Mouse (Mus musculus) brown adipose tissue, adult 24 weeks (tissue): ENCODE measurements around the gene Foxp1. TPM values are rescaled to one million over a fixed set of nuclear protein-coding genes. Genes with fewer than 3 reads are reported as not detected.

Source experiments
- H3K27ac ChIP-seq: fragments of 200-500 bp; replicated peaks from 2 replicates; pipeline ENCODE4 v1.5.1; 2012; ENCODE audit warnings: low read depth, mild to moderate bottlenecking, low read length
- H3K4me1 ChIP-seq: fragments of 200-500 bp; 2 replicates; pipeline ENCODE4 v1.6.1; 2012; ENCODE audit warnings: low read length, mixed read lengths; ENCODE audit not compliant: control insufficient read depth, insufficient read depth, insufficient read length
- H3K4me3 ChIP-seq: fragments of 200-500 bp; 2 replicates; pipeline ENCODE4 v1.5.1; 2012; ENCODE audit warnings: low read depth, mild to moderate bottlenecking, low read length, moderate library complexity; ENCODE audit not compliant: insufficient read depth
- polyA plus RNA-seq: library from polyadenylated mRNA; stranded (reverse); fragments of >200 nt; gene quantifications from 2 replicates; pipeline ENCODE4 v1.2.4, GENCODE M21; 2012; ENCODE audit not compliant: missing spikeins, insufficient read depth, insufficient read length

Foxp1 gene
- polyA plus RNA-seq, 1 experiment: 10.1 TPM

- Histone ChIP-seq H3K4me3 (no peak overlapping the region), H3K4me1 (peaks cover 8% of the 10 kb centered on the region), H3K27ac (no peak overlapping the region)
Measured at GRCm38 (mm10) chr6:99171281-99171825, 351.2 kb downstream of the Foxp1 start.

DNA sequence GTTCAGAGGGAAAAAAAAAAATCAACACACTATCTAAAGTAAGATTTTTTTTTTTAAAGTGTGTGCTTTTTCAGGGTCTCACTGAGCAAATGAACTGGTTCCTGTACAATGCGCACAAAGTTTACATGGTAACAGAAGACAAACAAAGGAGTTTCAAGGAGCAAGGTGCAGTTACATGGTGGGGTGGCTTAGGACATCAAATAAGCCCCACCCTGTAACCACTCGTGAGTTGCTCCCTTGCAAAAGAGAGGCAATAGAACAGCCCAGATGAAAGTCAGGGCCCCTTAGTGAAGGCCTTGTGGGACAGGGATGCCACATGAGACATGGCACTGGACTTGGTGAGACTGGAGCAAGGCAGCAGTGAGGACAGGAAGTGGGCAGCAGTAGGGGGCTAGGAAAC is 353.8 kb downstream of the Foxp1 start:
- H3K27ac ChIP-seq: no peak overlapping the region
- H3K4me3 ChIP-seq: no peak overlapping the region
- H3K4me1 ChIP-seq: peaks cover 8% of the 10 kb centered on the region; the same call in 1 of the 2 replicates

GRCm38 (mm10) chr6:99167001-99167400 is 355.5 kb downstream of the Foxp1 start:
- Histone ChIP-seq H3K27ac (no peak overlapping the region), H3K4me1 (peaks cover 8% of the 10 kb centered on the region; the same call in 1 of the 2 replicates), H3K4me3 (no peak overlapping the region)

DNA sequence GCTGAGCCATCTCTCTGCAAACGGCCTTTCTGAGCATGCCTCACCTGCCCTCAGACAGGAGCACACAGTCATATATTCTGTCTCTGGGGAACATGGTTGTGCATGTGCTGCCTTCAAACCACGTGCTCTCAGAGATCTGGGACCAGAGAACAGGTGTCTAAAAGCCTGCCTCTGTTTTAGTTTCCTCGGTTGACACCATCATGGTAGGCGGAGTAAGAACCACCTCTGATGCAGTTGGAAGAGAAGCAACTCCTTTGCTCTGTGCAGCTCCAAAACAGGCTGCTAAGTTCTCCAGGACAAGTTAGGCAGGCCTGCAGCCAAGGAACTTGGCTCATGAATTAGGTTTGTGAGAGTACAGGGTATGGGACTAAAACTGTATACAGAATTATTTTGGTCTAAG is 356.4 kb downstream of the Foxp1 start:
- H3K4me3 ChIP-seq: no peak overlapping the region
- no peak overlapping the region for H3K27ac ChIP-seq
- H3K4me1 ChIP-seq: peaks cover 4% of the 10 kb centered on the region; the same call in 1 of the 2 replicates

DNA sequence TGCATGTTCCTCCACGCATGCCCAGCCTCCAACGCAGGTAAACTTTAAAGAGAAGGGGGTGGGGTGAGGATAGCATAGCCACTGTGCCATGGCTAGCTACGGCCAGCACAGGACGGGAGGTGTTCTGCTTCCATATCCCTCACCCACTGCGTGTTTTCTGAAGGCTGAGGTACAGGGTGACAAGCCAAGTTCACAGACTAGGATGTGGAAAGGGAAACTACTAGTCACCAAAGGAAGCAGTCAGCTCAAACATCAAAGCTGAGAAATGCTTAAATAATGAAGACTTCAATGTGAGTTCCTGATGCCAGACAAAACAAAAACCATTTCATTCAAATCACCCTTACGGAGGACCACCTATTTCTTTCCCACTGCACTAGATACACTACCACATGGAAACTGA is 357.8 kb downstream of the Foxp1 start:
- peaks cover 4% of the 10 kb centered on the region; the same call in 1 of the 2 replicates for H3K4me1 ChIP-seq
- no peak overlapping the region for H3K27ac ChIP-seq
- H3K4me3 ChIP-seq: no peak overlapping the region

GRCm38 (mm10) chr6:99162716-99163115 is 359.8 kb downstream of the Foxp1 start:
- Histone ChIP-seq H3K4me1 (peaks cover 4% of the 10 kb centered on the region; the same call in 1 of the 2 replicates), H3K27ac (no peak overlapping the region), H3K4me3 (no peak overlapping the region)

GRCm38 (mm10) chr6:99160348-99160693 is 362.2 kb downstream of the Foxp1 start:
- no peaks in the 10 kb centered on the region; the same call in 1 of the 2 replicates for H3K4me1 ChIP-seq
- no peak overlapping the region for H3K4me3 ChIP-seq

GRCm38 (mm10) chr6:99159452-99160347 is 362.8 kb downstream of the Foxp1 start:
- Histone ChIP-seq H3K4me1 (no peaks in the 10 kb centered on the region; the same call in 1 of the 2 replicates), H3K4me3 (no peak overlapping the region), H3K27ac (no peak overlapping the region)

More at GRCm38 (mm10) chr6:99160348-99160693, 362.2 kb downstream of the Foxp1 start:
- H3K27ac ChIP-seq: no peak overlapping the region

GRCm38 (mm10) chr6:99153682-99154081 is 368.8 kb downstream of the Foxp1 start:
- Histone ChIP-seq H3K4me3 (no peak overlapping the region), H3K4me1 (no peaks in the 10 kb centered on the region), H3K27ac (no peak overlapping the region)

GRCm38 (mm10) chr6:99146400-99146905 is 376.1 kb downstream of the Foxp1 start:
- H3K27ac ChIP-seq: no peak overlapping the region
- H3K4me3 ChIP-seq: no peak overlapping the region
- H3K4me1 ChIP-seq: 0 out of 2 replicates have a peak, but pooled peaks cover 2% of the 10 kb centered on the region

DNA sequence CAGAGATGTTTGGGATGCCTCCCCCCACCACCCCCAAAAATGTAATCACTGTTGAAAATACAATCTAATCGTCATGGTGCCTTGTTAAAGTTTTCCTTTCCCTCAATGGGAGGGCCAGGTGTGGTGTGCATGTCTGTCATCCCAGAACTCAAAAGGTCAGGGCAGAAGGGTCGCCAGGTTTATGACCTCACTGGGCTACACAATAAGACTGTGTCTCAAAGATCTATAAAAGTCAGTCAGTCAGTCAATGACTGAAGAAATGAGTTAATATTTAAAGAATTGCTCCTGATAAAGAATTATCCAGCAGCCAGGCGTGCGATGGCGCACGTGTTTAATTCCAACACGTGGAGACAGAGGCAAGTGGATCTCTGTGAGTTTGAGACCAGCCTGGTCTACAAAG is 377.5 kb downstream of the Foxp1 start:
- peaks cover 5% of the 10 kb centered on the region; the same call in 1 of the 2 replicates for H3K4me1 ChIP-seq
- no peak overlapping the region for H3K4me3 ChIP-seq
- H3K27ac ChIP-seq: no peak overlapping the region

DNA sequence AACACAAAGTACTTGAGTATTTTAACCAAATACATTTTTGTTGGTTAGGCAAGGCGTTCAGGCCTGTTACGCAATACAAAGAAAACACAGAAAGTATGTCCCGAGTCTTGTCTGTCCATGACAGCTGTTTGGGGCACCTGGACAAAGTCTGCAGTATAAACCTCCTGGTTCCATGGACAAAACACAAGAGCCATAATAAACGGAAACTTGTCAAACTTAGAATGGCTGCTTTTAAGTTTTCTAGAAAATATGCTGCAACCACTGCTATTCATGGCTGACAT is 378.8 kb downstream of the Foxp1 start:
- peaks cover 5% of the 10 kb centered on the region; the same call in 1 of the 2 replicates for H3K4me1 ChIP-seq
- H3K27ac ChIP-seq: no peak overlapping the region
- H3K4me3 ChIP-seq: no peak overlapping the region

GRCm38 (mm10) chr6:99142900-99143755 is 379.4 kb downstream of the Foxp1 start:
- Histone ChIP-seq H3K4me1 (peaks cover 5% of the 10 kb centered on the region; the same call in 1 of the 2 replicates), H3K4me3 (no peak overlapping the region), H3K27ac (no peak overlapping the region; the same call in 1 of the 2 replicates)

- no peak overlapping the region for H3K4me3 ChIP-seq
- peaks cover 5% of the 10 kb centered on the region; the same call in 1 of the 2 replicates for H3K4me1 ChIP-seq
- H3K27ac ChIP-seq: no peak overlapping the region
Measured at GRCm38 (mm10) chr6:99138041-99138440, 384.5 kb downstream of the Foxp1 start.

GRCm38 (mm10) chr6:99137071-99137470 is 385.4 kb downstream of the Foxp1 start:
- Histone ChIP-seq H3K27ac (no peak overlapping the region), H3K4me3 (no peak overlapping the region), H3K4me1 (peaks cover 5% of the 10 kb centered on the region; the same call in 1 of the 2 replicates)
